Mouse (Mus musculus) liver, adult (tissue): ENCODE results near the gene Cachd1.

Experiments used
- GATA4 ChIP-seq: IDR thresholded peaks from 2 replicates; pipeline ENCODE4 v1.6.1; 2014; ENCODE audit warnings: mild to moderate bottlenecking, low read length; ENCODE audit not compliant: insufficient replicate concordance

Cachd1 gene

DNA sequence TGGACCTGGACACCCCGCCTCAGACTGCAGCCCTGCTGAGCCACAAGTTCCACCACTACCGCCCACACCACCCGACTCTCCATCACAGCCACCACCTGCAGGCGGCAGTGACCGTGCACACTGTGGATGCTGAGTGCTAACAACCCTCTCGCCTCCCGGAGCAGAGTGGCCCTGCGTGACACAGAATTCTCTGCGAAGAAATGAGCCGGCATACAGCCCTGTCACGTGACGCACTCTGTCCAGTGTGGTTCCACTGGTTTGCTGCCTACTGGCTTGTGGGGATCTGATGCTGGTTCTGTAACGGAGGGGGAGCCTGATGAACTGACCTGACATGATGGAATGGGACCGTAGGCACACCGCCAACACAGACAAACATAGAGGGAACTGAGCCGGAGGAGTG is 226.5 kb downstream of the Cachd1 start:
- no peak for TF ChIP-seq GATA4

DNA sequence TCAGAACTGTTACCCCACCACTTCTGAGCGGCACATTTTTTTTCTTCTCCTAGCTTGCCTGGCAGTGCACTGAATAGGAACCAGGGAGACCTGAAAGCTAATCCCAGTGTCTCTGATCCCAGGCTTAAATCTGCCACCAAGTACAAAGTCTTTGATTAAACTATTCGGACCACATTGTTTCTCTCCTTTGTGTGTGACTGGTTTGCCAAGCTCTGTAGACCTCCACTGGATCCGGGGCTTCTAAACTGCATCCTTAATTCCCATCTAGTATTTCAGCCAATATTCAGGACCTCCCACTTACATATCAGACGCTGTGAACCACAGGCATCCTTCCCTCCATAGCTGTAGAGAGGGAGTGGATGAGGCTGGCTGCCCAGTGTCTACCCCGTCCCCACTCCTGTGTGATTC is 231.9 kb downstream of the Cachd1 start:
- TF ChIP-seq GATA4: no peak

DNA sequence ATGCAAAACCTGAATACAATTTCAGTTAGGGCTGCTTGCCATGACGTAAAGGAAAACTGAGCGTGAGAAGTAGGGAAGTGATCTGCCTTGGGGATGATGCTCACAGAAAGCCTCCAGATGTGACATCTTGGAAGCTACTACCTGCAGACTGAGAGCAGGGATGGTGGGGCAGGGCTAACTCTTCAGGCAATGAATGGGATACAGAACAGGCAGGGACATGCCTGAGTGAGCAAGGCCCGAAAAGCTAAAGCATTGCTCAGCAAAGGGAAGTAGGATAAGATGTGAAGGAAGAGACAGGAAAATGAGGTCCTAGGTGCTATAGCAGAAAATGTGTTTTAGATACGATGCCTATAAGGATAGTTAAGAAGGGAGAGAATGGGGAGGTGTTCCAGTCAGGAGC is 232.6 kb downstream of the Cachd1 start:
- no peak for TF ChIP-seq GATA4

- TF ChIP-seq GATA4: no peak
Measured at GRCm38 (mm10) chr4:101017806-101018205, 241.3 kb downstream of the Cachd1 start.

DNA sequence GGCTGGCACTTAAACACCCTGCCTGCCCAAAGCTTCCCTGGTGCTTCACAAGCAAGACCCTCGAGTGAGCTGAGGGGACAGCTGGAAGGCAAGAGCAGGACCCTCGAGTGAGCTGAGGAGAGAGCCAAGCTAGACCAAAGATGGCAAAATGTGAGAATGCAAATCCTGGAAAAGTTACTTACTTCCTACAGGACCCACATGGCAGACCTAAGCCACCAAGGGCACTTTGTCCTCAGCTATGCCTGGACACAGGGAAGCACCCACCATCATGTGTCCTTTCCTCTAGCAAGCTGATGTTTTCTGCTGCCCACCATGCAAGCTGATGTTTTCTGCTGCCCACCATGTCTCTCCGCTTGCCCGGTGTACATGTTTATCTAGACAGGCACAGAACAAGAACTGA is 244.1 kb downstream of the Cachd1 start, which contains the start of gene Gm10577:
Gm10577 (minus strand) TSS at position 101 of the 400 bp plus-strand sequence.
- TF ChIP-seq GATA4: no peak

DNA sequence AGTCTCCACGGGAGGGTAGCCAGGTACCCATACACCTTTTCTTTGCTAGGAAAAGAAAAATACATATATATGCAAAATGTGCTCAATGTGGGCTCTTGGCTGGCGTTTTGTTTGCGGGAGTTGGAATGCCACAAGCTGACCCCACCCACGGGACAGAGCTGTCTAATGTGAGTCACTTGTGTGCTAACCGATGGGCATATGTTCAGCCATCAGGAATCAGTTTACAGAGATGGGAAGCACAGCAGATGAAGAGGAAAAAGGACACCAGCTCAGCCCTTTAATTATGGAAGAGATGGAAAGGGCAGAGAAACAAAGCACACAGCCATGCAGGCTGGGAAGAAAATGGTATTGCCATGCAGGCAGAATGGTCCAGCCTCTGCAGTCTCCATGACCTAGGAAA is 250.1 kb downstream of the Cachd1 start:
- no peak for TF ChIP-seq GATA4

GRCm38 (mm10) chr4:101026995-101027394 is 250.5 kb downstream of the Cachd1 start:
- TF ChIP-seq GATA4: no peak

DNA sequence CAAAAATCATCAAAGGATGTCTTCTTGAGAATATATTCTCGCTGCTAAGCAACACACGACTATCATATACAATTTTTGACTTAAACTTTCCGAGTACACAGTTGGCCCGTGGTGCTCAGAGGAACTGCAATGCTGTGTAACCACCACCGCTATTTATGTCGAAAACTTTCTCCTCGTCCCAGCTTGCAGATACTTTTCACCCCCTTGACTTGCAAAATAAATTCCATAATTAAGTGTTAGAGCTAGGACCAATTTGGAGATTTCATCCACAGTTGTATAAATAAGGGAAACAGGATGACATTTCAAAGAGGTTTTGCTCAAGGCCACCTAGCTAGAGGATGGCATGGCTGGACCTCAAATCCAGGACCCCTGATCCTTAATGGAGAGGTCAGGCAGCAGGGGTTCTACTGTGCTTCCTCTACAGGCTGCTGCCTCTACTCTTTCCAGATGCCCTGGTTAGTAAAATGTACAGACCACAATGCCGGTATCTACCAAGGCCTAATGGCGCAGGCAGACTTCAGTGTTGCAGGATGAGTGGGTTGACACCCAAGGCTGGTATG is 251.5 kb downstream of the Cachd1 start:
- TF ChIP-seq GATA4: no peak

DNA sequence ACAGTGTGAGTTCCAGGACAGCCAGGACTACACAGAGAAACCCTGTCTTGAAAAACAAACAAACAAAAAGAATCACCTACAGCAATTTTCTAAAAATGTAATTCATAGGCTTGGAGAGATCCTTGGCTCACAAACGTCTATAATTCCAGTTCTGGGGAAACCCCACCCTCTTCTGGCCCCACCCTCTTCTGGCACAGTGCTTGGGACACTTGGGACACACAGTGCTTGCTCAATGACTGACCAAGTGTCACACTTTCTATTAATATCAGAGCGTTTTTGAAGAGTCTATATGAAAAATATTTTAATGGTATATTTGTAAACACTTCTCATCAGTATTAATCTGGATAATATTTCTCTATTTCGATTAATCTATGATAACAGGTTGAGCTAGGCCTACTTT is 256.6 kb downstream of the Cachd1 start:
- TF ChIP-seq GATA4: no peak

GRCm38 (mm10) chr4:101035131-101035530 is 258.7 kb downstream of the Cachd1 start:
- TF ChIP-seq GATA4: no peak

DNA sequence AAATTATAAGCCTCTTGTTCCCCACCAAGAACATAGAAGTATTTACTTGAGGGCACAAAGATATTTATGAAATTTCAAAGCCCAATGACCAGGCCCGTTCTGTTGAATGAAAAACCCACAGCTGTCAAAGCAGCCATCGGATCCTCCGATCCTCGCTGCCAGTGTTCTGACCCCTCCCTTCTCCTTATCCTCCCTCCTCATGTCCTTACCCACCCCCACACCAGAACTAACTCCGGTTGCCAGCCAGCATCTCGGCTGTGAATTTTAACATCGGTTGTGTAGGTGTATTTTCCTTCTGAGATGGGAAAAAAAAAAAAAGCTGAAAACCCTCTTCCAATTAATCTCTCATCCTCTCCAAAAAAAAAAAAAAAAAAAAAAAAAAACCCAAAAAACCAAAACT is 260.7 kb downstream of the Cachd1 start:
- TF ChIP-seq GATA4: no peak

DNA sequence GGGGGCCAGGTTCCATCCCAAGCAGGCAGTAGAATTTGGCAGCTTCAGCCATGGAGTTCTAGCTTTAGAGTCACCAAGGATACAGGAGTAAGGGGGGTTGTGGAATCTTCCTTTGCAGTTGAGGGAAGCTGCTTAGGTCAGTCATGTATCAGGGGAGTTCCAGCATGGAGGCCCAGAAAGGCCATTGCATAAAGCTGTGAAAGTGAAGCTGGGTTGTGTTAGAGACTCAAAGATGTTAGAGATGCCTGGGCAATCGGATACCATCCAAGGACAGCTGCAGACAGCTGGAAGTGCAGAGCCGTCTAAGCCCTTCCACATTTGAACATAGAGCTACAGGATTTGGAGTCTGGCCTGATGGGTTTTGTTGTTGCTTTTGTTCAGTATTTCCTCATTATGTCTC is 267.2 kb downstream of the Cachd1 start:
- TF ChIP-seq GATA4: no peak

GRCm38 (mm10) chr4:101044149-101044548 is 267.7 kb downstream of the Cachd1 start:
- no peak for TF ChIP-seq GATA4

GRCm38 (mm10) chr4:101046576-101046975 is 270.1 kb downstream of the Cachd1 start:
- no peak for TF ChIP-seq GATA4

GRCm38 (mm10) chr4:101062146-101062545 is 285.7 kb downstream of the Cachd1 start:
- no peak for TF ChIP-seq GATA4

GRCm38 (mm10) chr4:101066401-101066800 is 289.9 kb downstream of the Cachd1 start:
- TF ChIP-seq GATA4: no peak

GRCm38 (mm10) chr4:101068786-101069153 is 292.3 kb downstream of the Cachd1 start, which contains the start of gene Raver2:
TSS of gene Raver2 (plus strand) at chr4:101068983.
- TF ChIP-seq GATA4: no peak
